Mouse (Mus musculus) spleen, postnatal 0 days (tissue): ENCODE data around the gene Olfr109. TPM values are rescaled to one million over a fixed set of nuclear protein-coding genes. Genes with fewer than 3 reads are reported as not detected.

Experiments used
- polyA plus RNA-seq: library from polyadenylated mRNA; unstranded; fragments of >200 nt; fragmentation: Nextera tagmentation; extraction: Ambion mirVana; gene quantifications from 2 replicates; pipeline ENCODE4 v1.2.1, GENCODE M21; 2015

Gene Olfr109
- not detected in 2 replicates for polyA plus RNA-seq

DNA sequence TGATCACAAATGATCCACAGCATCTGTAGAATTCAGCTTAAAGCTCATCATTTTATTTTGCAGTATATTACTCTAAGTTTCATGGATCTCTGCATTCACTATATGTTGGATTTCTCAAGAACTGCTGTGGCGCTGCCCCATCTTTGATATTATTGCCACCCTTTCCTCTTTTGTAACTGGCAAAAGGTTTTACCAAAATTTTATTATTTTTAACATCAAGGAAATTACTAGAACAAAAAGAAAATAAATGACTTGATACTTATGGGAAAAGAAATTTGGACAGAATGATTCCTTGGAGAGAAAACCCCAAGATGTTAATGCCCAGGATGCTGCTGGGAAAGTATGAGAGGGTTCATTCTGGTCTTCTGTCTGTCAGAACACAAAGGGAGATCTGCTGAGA is at the start of gene Olfr109:
Olfr109 (plus strand) TSS at position 301 of the 400 bp plus-strand sequence.

DNA sequence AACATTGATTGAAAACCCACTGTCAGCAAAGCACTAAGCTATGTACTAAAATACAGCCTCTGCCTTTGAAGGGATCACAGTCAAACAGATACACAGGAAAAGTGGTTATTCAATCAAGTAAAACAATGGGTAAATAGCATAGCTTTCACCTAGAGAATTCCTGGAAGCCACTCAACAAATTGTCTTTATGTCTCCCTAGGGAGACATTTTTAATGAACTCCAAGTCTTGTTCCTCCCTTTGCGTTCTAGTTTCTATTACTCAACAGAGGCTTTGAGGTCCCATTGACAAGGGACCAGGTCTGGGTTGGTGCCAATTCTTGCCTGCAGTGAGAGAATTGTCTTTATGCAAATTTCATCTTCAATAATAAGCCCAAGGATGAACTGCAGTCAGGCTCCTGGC is 13.5 kb upstream of the Olfr109 start, which contains the start of gene Olfr108:
Olfr108 (plus strand) TSS at position 301 of the 400 bp plus-strand sequence.

DNA sequence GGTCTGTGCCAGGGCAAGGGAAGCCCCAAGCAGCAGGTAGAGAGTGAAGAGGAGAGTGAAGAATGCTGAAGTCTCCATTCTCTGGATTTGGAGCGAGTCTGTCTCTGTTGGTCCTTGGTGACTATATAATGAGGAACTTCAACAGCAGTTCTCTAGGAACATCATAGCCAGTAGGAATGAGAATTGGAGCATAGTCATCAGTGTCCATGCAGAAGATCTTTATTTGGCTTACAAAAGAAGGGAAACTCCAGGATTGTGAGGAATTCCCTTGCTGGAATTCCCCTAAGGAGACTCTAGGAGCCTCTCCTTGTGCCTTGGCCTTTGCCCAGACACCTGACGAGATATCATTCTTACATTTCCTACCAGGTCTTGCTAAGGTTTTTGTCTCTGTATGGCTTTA is 24.7 kb downstream of the Olfr109 start, which contains the start of gene H2-M2:
H2-M2 (minus strand) TSS at position 101 of the 400 bp plus-strand sequence.

GRCm38 (mm10) chr17:37491930-37492518 is 33.3 kb downstream of the Olfr109 start, which contains the start of gene Olfr110:
Olfr110 (plus strand) TSS chr17:37492468.

DNA sequence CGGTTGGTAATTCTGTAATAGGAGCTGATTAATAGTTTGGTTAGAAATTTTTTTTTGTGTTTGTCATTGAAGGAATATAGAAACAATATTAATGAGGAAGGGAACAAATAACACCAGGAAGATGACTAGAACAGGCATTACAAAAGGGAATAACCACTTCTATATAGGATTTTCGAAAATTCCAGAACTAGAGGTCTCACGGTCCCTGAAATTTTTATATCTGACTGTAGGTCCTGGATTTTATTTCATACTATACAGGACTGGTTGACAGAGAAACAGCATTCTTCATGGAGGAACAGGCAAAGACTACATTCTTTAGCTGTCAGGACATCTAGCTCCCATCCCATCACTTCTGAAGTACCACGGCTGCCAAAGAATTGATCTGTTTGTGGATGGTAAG is 49.0 kb downstream of the Olfr109 start, which contains the start of gene Olfr111:
Olfr111 (plus strand) TSS at position 301 of the 400 bp plus-strand sequence.

Other genes starting within 250 kb of the Olfr109 start
- not detected in 2 replicates for gene Olfr95, start 245.8 kb upstream of the Olfr109 start, polyA plus RNA-seq
- not detected in 2 replicates for gene Olfr96, start 238.8 kb upstream of the Olfr109 start, polyA plus RNA-seq
- gene Olfr97, start 221.6 kb upstream of the Olfr109 start, polyA plus RNA-seq = not detected in 2 replicates
- gene Olfr98, start 195.2 kb upstream of the Olfr109 start, polyA plus RNA-seq = not detected in 2 replicates
- gene H2-M3, start 188.7 kb upstream of the Olfr109 start, polyA plus RNA-seq = 5.1 and 6.1 TPM in 2 replicates
- not detected in 2 replicates for gene Olfr99, start 175.5 kb upstream of the Olfr109 start, polyA plus RNA-seq
- not detected in 2 replicates for gene Olfr101, start 154.6 kb upstream of the Olfr109 start, polyA plus RNA-seq
- not detected in 2 replicates for gene Olfr102, start 141.9 kb upstream of the Olfr109 start, polyA plus RNA-seq
- gene Olfr103, start 119.2 kb upstream of the Olfr109 start, polyA plus RNA-seq = not detected in 2 replicates
- gene Olfr104-ps, start 99.3 kb upstream of the Olfr109 start, polyA plus RNA-seq = not detected in 2 replicates
- not detected in 2 replicates for gene Olfr105-ps, start 79.9 kb upstream of the Olfr109 start, polyA plus RNA-seq
- not detected in 2 replicates for gene Olfr106-ps, start 68.5 kb upstream of the Olfr109 start, polyA plus RNA-seq
- gene Olfr107, start 59.7 kb upstream of the Olfr109 start, polyA plus RNA-seq = not detected in 2 replicates
- gene Olfr108, start 13.4 kb upstream of the Olfr109 start, polyA plus RNA-seq = not detected in 2 replicates
- 0.16 TPM in 1 of 2 replicates, not detected in the other for gene H2-M2, start 24.6 kb downstream of the Olfr109 start, polyA plus RNA-seq
- gene Olfr110, start 33.6 kb downstream of the Olfr109 start, polyA plus RNA-seq = not detected in 2 replicates
- 0.05 TPM in 1 of 2 replicates, not detected in the other for gene Olfr111, start 49.1 kb downstream of the Olfr109 start, polyA plus RNA-seq
- not detected in 2 replicates for gene Olfr112, start 110.5 kb downstream of the Olfr109 start, polyA plus RNA-seq
- gene Olfr113, start 118.7 kb downstream of the Olfr109 start, polyA plus RNA-seq = not detected in 2 replicates
- not detected in 2 replicates for gene Olfr114, start 133.8 kb downstream of the Olfr109 start, polyA plus RNA-seq
- gene Olfr115, start 168.2 kb downstream of the Olfr109 start, polyA plus RNA-seq = not detected in 2 replicates
- gene Olfr116, start 168.3 kb downstream of the Olfr109 start, polyA plus RNA-seq = not detected in 2 replicates
- not detected in 2 replicates for gene Olfr117, start 204.9 kb downstream of the Olfr109 start, polyA plus RNA-seq
- gene Olfr118, start 208.1 kb downstream of the Olfr109 start, polyA plus RNA-seq = not detected in 2 replicates
- not detected in 2 replicates for gene Olfr119, start 237.6 kb downstream of the Olfr109 start, polyA plus RNA-seq